In genomic region chrX:130403214-130403613, GRCm38 (mm10) we compare ENCODE assay signal across 15 mouse cellular contexts.
DNase-seq lines count a peak whose midpoint lies in the region; ATAC-seq and TF ChIP-seq lines count a peak whose summit lies in the region.
"Had no signal": no experiment of that assay in that cellular context is flagged by ENCODE, and none has a peak within 500 bp of the region (broad histone marks: within the 10 kb centered on the region; RNA-seq: fewer than 3 reads in every experiment).

No protein-coding gene starts in this region.

- no peaks in the 10 kb centered on the region for H3K36me3 ChIP-seq in embryonic facial prominence, embryonic 14.5 days (ENCODE audit: control insufficient read depth, insufficient read depth, low read length)
- no peaks in the 10 kb centered on the region for H3K36me3 ChIP-seq in embryonic facial prominence, embryonic 10.5 days (replicated peaks)
- no peaks in the 10 kb centered on the region for H3K36me3 ChIP-seq in hindbrain, postnatal 0 days (ENCODE audit: insufficient read depth, low read length)
- H3K36me3 ChIP-seq in hindbrain, embryonic 11.5 days (ENCODE audit: control insufficient read depth, insufficient read depth, low read length), result no peaks in the 10 kb centered on the region
- H3K36me3 ChIP-seq: embryonic facial prominence, embryonic 12.5 days; heart, embryonic 13.5 days; kidney, embryonic 15.5 days; limb, embryonic 12.5 days had no signal

- no peak overlapping the region for H3K4me3 ChIP-seq in embryonic facial prominence, embryonic 14.5 days (ENCODE audit: low read depth, low read length)
- no peak overlapping the region for H3K4me3 ChIP-seq in embryonic facial prominence, embryonic 10.5 days
- no peak overlapping the region for H3K4me3 ChIP-seq in hindbrain, postnatal 0 days (ENCODE audit: low read length)
- H3K4me3 ChIP-seq in hindbrain, embryonic 11.5 days (ENCODE audit: low read depth, low read length), result no peak overlapping the region
- H3K4me3 ChIP-seq: embryonic facial prominence, embryonic 12.5 days; heart, embryonic 13.5 days; kidney, embryonic 15.5 days; limb, embryonic 12.5 days had no signal

- H3K4me1 ChIP-seq in embryonic facial prominence, embryonic 14.5 days (ENCODE audit: control insufficient read depth, insufficient read depth, low read length), result no peaks in the 10 kb centered on the region
- no peaks in the 10 kb centered on the region for H3K4me1 ChIP-seq in embryonic facial prominence, embryonic 10.5 days
- H3K4me1 ChIP-seq in hindbrain, postnatal 0 days (ENCODE audit: insufficient read depth, low read length), result no peaks in the 10 kb centered on the region
- no peaks in the 10 kb centered on the region for H3K4me1 ChIP-seq in hindbrain, embryonic 11.5 days (replicated peaks; ENCODE audit: control insufficient read depth, insufficient read depth, low read length)
- H3K4me1 ChIP-seq: embryonic facial prominence, embryonic 12.5 days; heart, embryonic 13.5 days; kidney, embryonic 15.5 days; limb, embryonic 12.5 days had no signal

- no peak for ATAC-seq in embryonic facial prominence, embryonic 14.5 days (ENCODE audit: low read depth)
- ATAC-seq in hindbrain, postnatal 0 days, result no peak
- ATAC-seq in hindbrain, embryonic 11.5 days (ENCODE audit: low FRiP score), result no peak

- TF ChIP-seq CTCF in hindbrain, postnatal 0 days (IDR thresholded peaks at IDR 0.05; ENCODE audit: low read depth), result no peak

- peak; percentile 17 for DNase-seq in embryonic facial prominence, embryonic 14.5 days (ENCODE audit: low spot score)
- DNase-seq in embryonic facial prominence, embryonic 10.5 days (ENCODE audit: low spot score), result no peak
- peak; percentile 30 for DNase-seq in hindbrain, postnatal 0 days (ENCODE audit: low spot score)
- no peak for DNase-seq in hindbrain, embryonic 11.5 days (ENCODE audit: low spot score)
- peak; percentile 54 for DNase-seq in Muller cell, postnatal 12 days (ENCODE audit: inconsistent ontology term)
- peak; percentile 25 to 53 for DNase-seq in cerebellum, adult 18-20 months
- DNase-seq in right cerebral cortex, postnatal 4 days, result no peak
- no peak for DNase-seq in urinary bladder, postnatal 36 days (ENCODE audit: low spot score in 2 of 2)
- DNase-seq: adrenal gland, postnatal 14 days; lung, adult 18-20 months; thymus, adult 18-20 months had no signal

- H3K9me3 ChIP-seq in embryonic facial prominence, embryonic 14.5 days (ENCODE audit: control insufficient read depth, low read length), result no peaks in the 10 kb centered on the region
- no peaks in the 10 kb centered on the region for H3K9me3 ChIP-seq in embryonic facial prominence, embryonic 10.5 days
- no peaks in the 10 kb centered on the region for H3K9me3 ChIP-seq in hindbrain, postnatal 0 days (ENCODE audit: low read length)
- H3K9me3 ChIP-seq in hindbrain, embryonic 11.5 days (ENCODE audit: control insufficient read depth, low read length), result no peaks in the 10 kb centered on the region
- H3K9me3 ChIP-seq: embryonic facial prominence, embryonic 12.5 days; heart, embryonic 13.5 days; kidney, embryonic 15.5 days; limb, embryonic 12.5 days had no signal

- no peaks in the 10 kb centered on the region for H3K27me3 ChIP-seq in embryonic facial prominence, embryonic 14.5 days (replicated peaks; ENCODE audit: control insufficient read depth, insufficient read depth, low read length)
- H3K27me3 ChIP-seq in embryonic facial prominence, embryonic 10.5 days (replicated peaks; ENCODE audit: low read depth, poor library complexity, severe bottlenecking), result peaks cover 12% of the 10 kb centered on the region; the same call in 1 of the 2 replicates
- no peaks in the 10 kb centered on the region for H3K27me3 ChIP-seq in hindbrain, postnatal 0 days (ENCODE audit: insufficient read depth, low read length)
- H3K27me3 ChIP-seq in hindbrain, embryonic 11.5 days (ENCODE audit: control insufficient read depth, insufficient read depth, low read length), result no peaks in the 10 kb centered on the region
- H3K27me3 ChIP-seq: embryonic facial prominence, embryonic 12.5 days; heart, embryonic 13.5 days; kidney, embryonic 15.5 days had no signal

- H3K4me2 ChIP-seq in embryonic facial prominence, embryonic 14.5 days (ENCODE audit: low read depth, low read length), result no peak overlapping the region
- no peak overlapping the region for H3K4me2 ChIP-seq in hindbrain, postnatal 0 days (ENCODE audit: low read depth, low read length)
- H3K4me2 ChIP-seq in hindbrain, embryonic 11.5 days (replicated peaks; ENCODE audit: low read depth, low read length), result no peak overlapping the region
- H3K4me2 ChIP-seq: embryonic facial prominence, embryonic 12.5 days; heart, embryonic 13.5 days; kidney, embryonic 15.5 days; limb, embryonic 12.5 days had no signal

- H3K27ac ChIP-seq in embryonic facial prominence, embryonic 14.5 days (replicated peaks; ENCODE audit: low read depth, low read length), result no peak overlapping the region
- no peak overlapping the region for H3K27ac ChIP-seq in embryonic facial prominence, embryonic 10.5 days (replicated peaks)
- no peak overlapping the region for H3K27ac ChIP-seq in hindbrain, postnatal 0 days
- H3K27ac ChIP-seq in hindbrain, embryonic 11.5 days (ENCODE audit: low read depth, low read length), result no peak overlapping the region
- H3K27ac ChIP-seq: embryonic facial prominence, embryonic 12.5 days; heart, embryonic 13.5 days; kidney, embryonic 15.5 days; limb, embryonic 12.5 days had no signal

- H3K9ac ChIP-seq in embryonic facial prominence, embryonic 14.5 days (ENCODE audit: low read depth, low read length), result no peak overlapping the region
- H3K9ac ChIP-seq in hindbrain, postnatal 0 days (replicated peaks; ENCODE audit: low read length), result no peak overlapping the region
- no peak overlapping the region for H3K9ac ChIP-seq in hindbrain, embryonic 11.5 days (ENCODE audit: low read depth, low read length)
- H3K9ac ChIP-seq: embryonic facial prominence, embryonic 12.5 days; heart, embryonic 13.5 days; kidney, embryonic 15.5 days; limb, embryonic 12.5 days had no signal

- 46% methylated on average over 3 of the region's 3 CpGs for WGBS in embryonic facial prominence, embryonic 14.5 days
- 60% methylated on average over 3 of the region's 3 CpGs for WGBS in embryonic facial prominence, embryonic 10.5 days
- WGBS in hindbrain, postnatal 0 days, result 29% methylated on average over 3 of the region's 3 CpGs
- 61% methylated on average over 3 of the region's 3 CpGs for WGBS in hindbrain, embryonic 11.5 days

Comparison
In these comparisons a context has a peak if more than half of its experiments do, and no peak if none do; other contexts are left out.
1. DNase-seq: peak in embryonic facial prominence, embryonic 14.5 days (single experiment), hindbrain, postnatal 0 days (single experiment), Muller cell, postnatal 12 days (single experiment) and cerebellum, adult 18-20 months (2 of 2); none in embryonic facial prominence, embryonic 10.5 days (single experiment), hindbrain, embryonic 11.5 days (single experiment), right cerebral cortex, postnatal 4 days (single experiment) and urinary bladder, postnatal 36 days (0 of 2).